Mouse (Mus musculus) cortical plate, adult 2 months (tissue): ENCODE measurements at regions not wholly inside any gene's neighbourhood (a gene's known extent, or its start where the extent isn't known, plus 50 kb on each side); places are given as distances from the start of the nearest gene placed in this dataset.

Experiments
- H3K27ac ChIP-seq: fragments of 200-500 bp; 2 replicates; pipeline ENCODE4 v1.5.1; 2012; ENCODE audit warnings: low read length, control low read depth, inconsistent platforms; ENCODE audit not compliant: insufficient read depth
- H3K4me1 ChIP-seq: fragments of 200-500 bp; 2 replicates; pipeline ENCODE4 v1.6.1; 2011; ENCODE audit warnings: low read length; ENCODE audit not compliant: control insufficient read depth, insufficient read depth
- H3K4me3 ChIP-seq: fragments of 200-500 bp; 2 replicates; pipeline ENCODE4 v1.5.1; 2011; ENCODE audit warnings: mild to moderate bottlenecking, low read length, control low read depth; ENCODE audit not compliant: insufficient read depth
- CTCF ChIP-seq: fragments of 200-500 bp; IDR thresholded peaks from 2 replicates; pipeline ENCODE4 v1.5.1; 2011; ENCODE audit warnings: mild to moderate bottlenecking, control low read depth, low read length; ENCODE audit not compliant: insufficient read depth; ENCODE audit errors: extremely low read depth
- POLR2A ChIP-seq: fragments of 200-500 bp; IDR thresholded peaks from 2 replicates; pipeline ENCODE4 v1.6.1; 2011; ENCODE audit warnings: mild to moderate bottlenecking, low read length, control low read depth; ENCODE audit not compliant: insufficient read depth; ENCODE audit errors: extremely low read depth

- TF ChIP-seq CTCF (no peak), POLR2A (no peak)
- H3K4me1 ChIP-seq, result no peaks in the 10 kb centered on the region
- H3K4me3 ChIP-seq, result no peak overlapping the region
- H3K27ac ChIP-seq, result no peak overlapping the region
These were observed 1156.0 kb downstream of the Cdh8 start for GRCm38 (mm10) chr8:98260281-98260680.

DNA sequence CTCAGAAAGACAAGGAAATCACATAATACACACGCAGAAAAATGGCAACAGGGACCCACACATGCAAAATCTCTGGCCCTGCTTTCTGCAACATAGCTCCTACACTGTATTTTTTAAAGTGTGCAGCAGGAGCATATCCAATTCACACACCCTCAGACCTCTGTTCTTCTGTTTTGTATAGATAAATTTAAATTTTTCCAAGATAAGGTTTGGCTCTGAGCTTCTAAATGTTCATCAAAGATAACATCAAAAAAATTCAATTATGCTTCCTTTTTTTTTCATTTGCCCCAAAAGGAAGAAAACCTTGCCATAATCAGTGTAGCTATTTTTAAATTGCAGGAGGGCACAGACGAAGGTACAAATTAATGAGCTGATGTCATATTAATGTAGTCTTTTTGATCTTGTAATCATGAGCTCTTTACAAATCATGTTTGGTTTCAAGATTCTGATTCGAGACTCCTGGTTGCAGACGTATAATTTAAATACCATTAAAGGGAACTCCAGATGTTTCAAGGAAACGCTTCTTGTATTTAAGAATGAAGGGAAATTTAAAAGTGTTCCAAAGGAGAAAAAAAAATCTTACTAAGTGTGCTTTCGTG, 1172.8 kb downstream of the Cdh8 start:
- Histone ChIP-seq H3K4me3 (no peak overlapping the region), H3K27ac (no peak overlapping the region), H3K4me1 (no peaks in the 10 kb centered on the region)
- no peak for TF ChIP-seq POLR2A
- TF ChIP-seq CTCF, result no peak

DNA sequence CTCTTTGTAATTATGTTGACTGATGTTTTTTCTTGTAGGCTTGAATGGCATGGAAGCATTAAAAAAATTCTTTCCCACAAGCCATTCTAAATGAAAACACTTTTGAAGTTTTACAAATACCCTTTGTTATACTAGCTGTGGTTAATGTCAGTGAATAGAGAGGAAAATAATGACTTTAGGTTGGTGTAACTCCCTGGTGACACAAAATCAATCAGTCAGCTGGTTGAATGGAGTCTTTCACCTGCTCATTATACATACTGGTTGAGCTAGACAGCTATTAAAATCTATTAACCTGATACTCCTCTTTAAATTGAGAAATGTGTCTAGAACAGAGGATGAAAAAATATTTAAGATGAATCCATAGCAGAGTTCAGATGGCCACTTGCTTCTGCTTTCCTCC, 1202.3 kb downstream of the Cdh8 start:
- Histone ChIP-seq H3K4me3 (no peak overlapping the region), H3K27ac (no peak overlapping the region), H3K4me1 (no peaks in the 10 kb centered on the region)
- TF ChIP-seq POLR2A, result no peak
- TF ChIP-seq CTCF, result no peak
